Mouse (Mus musculus): ENCODE data around the gene Sh3bp5. TPM values are rescaled to one million over a fixed set of nuclear protein-coding genes. Genes with fewer than 3 reads are reported as not detected.

Gene Sh3bp5
- polyA plus RNA-seq, 1 experiment from 2014 or later: 17.3 TPM

DNA sequence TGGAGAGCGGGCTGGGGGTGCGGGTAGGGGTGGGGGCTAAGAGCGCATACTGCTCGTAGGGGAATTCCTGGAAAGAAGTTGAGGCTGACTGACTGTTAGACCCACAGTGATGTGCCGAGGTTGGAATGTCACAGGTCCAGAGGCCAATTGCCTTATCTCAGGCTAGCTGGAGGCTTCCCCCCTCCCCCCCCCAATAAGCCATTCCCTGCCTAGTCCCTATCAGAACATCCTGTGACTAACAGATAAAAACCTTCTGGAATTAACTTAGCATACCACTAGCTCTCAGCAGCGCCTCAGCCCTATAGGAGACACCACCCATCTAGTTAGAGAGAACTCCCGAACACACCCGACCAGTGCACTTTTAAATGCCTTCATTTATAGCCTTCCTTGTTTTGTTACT is 31.9 kb downstream of the Sh3bp5 start:
- no peaks in the 10 kb centered on the region for H3K9me3 ChIP-seq (replicated peaks)
- no peak overlapping the region for H3K4me3 ChIP-seq
- 69% methylated on average over 8 of the region's 8 CpGs for WGBS
- H3K4me1 ChIP-seq: peaks cover 16% of the 10 kb centered on the region
- no peaks in the 10 kb centered on the region for H3K36me3 ChIP-seq
- DNase-seq (ENCODE audit: low spot score): no peak
- no peak overlapping the region for H3K27ac ChIP-seq (replicated peaks)
- no peaks in the 10 kb centered on the region for H3K27me3 ChIP-seq (ENCODE audit: low read depth, poor library complexity, severe bottlenecking)

DNA sequence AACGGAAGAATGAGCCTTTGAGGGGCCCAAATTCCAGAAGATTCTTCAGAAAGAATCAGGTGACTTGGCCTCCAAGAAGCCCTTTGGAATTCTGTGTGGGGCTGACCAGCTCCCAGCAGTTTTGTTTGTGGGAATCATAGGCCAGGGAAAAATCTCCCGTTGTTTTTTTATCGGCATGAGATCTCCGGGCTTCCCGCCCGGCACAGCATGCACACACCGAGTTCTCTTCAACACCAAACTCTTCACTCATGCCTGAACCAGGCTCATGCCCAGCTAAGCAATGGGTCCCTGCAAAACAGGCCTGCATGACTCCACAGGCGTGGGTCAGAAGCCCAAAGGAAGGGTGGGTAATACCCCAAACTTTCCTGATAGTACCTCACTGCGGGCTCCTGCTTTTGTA is 32.3 kb downstream of the Sh3bp5 start:
- Histone ChIP-seq H3K36me3 (no peaks in the 10 kb centered on the region), H3K4me1 (peaks cover 16% of the 10 kb centered on the region), H3K27ac (replicated peaks) (no peak overlapping the region), H3K27me3 (ENCODE audit: low read depth, poor library complexity, severe bottlenecking) (no peaks in the 10 kb centered on the region), H3K9me3 (replicated peaks) (no peaks in the 10 kb centered on the region), H3K4me3 (no peak overlapping the region)
- no peak for DNase-seq (ENCODE audit: low spot score)
- WGBS: 79% methylated on average over 9 of the region's 9 CpGs

DNA sequence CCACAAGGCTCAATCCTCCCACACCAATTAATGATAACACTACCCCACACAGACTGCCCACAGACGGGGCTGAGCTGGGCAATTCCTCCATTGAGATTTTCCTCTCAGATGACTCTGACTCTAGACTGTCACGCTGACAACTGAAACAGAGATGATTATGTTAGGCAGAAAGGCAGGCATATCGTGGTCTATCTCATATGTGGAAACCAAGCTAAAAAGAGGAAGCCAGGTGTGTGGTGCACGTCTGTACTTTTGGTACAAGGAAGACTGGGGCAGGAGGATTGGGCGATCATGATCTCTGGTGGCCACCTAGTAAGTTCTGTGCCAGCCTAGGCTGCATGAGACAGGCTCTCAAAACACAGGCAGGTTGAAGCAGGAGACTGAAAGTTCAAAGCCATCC is 33.2 kb downstream of the Sh3bp5 start:
- Histone ChIP-seq H3K27me3 (ENCODE audit: low read depth, poor library complexity, severe bottlenecking) (no peaks in the 10 kb centered on the region), H3K36me3 (no peaks in the 10 kb centered on the region), H3K27ac (replicated peaks) (no peak overlapping the region), H3K4me3 (no peak overlapping the region), H3K9me3 (replicated peaks) (no peaks in the 10 kb centered on the region), H3K4me1 (peaks cover 7% of the 10 kb centered on the region)
- DNase-seq (ENCODE audit: low spot score): no peak
- 84% methylated on average over 5 of the region's 5 CpGs for WGBS

DNA sequence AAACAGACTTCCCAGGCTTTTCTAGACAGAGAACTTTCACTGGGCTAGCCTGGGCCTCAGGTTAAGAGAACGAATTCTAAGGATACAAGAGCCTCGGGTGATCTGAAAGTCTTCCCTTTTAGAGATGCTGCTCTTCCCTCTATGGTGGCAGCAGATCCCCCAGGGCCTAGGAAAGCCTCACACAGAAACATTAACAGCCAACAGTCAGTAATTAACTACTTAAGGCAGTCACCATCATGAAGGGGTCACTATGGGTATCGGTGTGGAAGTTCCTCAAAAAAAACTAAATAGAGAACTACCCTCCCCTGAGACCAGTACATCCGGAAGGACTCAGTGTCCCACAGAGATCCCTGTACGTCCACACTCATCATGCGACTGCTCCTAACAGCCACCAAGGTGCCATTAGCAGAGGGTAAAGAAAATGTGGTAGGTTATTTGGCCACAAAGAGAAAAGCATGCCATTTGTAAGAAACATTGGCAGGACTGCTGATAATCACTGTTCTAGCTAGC is 33.9 kb downstream of the Sh3bp5 start:
- Histone ChIP-seq H3K27me3 (ENCODE audit: low read depth, poor library complexity, severe bottlenecking) (no peaks in the 10 kb centered on the region), H3K9me3 (replicated peaks) (no peaks in the 10 kb centered on the region), H3K4me1 (peaks cover 4% of the 10 kb centered on the region; the same call in 1 of the 2 replicates), H3K4me3 (no peak overlapping the region), H3K36me3 (no peaks in the 10 kb centered on the region), H3K27ac (replicated peaks) (no peak overlapping the region)
- DNase-seq (ENCODE audit: low spot score): no peak
- WGBS: 81% methylated on average over 6 of the region's 6 CpGs

DNA sequence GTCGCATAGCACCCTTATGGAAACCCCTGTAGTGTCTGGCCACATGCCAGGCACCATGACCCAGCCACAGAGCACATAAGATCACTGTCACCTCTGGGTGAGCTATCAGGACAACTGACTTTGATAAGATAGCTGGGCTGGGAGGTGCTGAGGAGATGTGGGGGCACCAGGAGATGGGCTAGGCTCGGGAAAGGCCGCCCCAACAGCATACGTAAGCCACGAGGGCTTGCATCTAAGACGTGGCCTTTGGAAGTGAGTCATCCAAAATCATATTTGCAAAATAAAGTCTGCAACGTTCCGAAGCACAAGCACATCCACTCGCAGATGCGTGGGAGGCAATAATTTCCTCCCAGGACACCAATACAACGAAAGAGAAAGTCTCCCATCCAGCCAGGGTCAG is 35.0 kb downstream of the Sh3bp5 start:
- no peak for DNase-seq (ENCODE audit: low spot score)
- Histone ChIP-seq H3K9me3 (replicated peaks) (no peaks in the 10 kb centered on the region), H3K27ac (replicated peaks) (no peak overlapping the region), H3K27me3 (ENCODE audit: low read depth, poor library complexity, severe bottlenecking) (no peaks in the 10 kb centered on the region), H3K4me1 (no peaks in the 10 kb centered on the region; the same call in 1 of the 2 replicates), H3K4me3 (no peak overlapping the region), H3K36me3 (no peaks in the 10 kb centered on the region)
- WGBS: 93% methylated on average over 11 of the region's 11 CpGs

DNA sequence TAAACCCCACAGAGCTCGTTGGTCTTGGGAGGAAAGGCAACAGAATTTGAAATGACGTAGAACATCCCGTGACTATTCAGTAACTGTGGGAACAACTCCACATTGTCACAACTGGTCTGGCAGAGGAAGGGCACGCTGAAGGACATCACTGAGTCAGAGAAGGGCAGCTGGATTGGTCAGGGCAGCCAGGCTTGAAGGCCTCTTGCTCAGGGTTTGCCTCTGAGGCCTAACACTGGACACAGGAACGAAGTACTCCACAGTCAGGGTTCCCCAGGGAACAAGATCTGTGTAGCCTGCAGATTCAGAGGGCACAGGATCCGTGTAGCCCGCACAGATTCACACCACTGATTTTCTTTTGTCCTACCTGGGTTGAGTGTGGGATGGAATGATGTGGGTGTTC is 35.6 kb downstream of the Sh3bp5 start:
- Histone ChIP-seq H3K4me3 (no peak overlapping the region), H3K36me3 (peaks cover under 1% of the 10 kb centered on the region; the same call in 1 of the 2 replicates), H3K27ac (replicated peaks) (no peak overlapping the region), H3K9me3 (replicated peaks) (0 out of 2 replicates have a peak, but pooled peaks cover 2% of the 10 kb centered on the region), H3K4me1 (no peaks in the 10 kb centered on the region; the same call in 1 of the 2 replicates), H3K27me3 (ENCODE audit: low read depth, poor library complexity, severe bottlenecking) (no peaks in the 10 kb centered on the region)
- no peak for DNase-seq (ENCODE audit: low spot score)
- WGBS: 86% methylated on average over 7 of the region's 7 CpGs

DNA sequence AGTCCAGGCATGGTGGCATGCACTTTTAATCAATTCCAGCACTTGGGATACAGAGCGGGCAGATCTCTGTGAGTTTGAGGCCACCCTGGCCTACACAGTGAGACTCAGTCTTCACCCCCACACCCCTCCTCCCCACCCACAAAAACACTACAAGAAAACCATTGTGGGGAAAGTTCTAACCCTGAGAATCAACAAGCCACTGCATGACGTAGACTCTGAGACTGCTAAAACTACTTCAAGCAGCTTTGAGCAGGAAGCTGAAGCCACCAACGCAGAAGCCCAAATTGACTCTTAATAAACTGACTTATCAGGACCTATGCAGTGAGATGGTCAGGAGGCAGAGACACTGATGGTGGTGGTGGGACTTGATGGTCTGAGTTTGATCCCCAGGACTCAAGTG is 36.6 kb downstream of the Sh3bp5 start:
- no peaks in the 10 kb centered on the region for H3K27me3 ChIP-seq (ENCODE audit: low read depth, poor library complexity, severe bottlenecking)
- 77% methylated on average over 3 of the region's 3 CpGs for WGBS
- H3K27ac ChIP-seq (replicated peaks): no peak overlapping the region
- DNase-seq (ENCODE audit: low spot score): no peak
- no peak overlapping the region for H3K4me3 ChIP-seq
- H3K36me3 ChIP-seq: peaks cover 4% of the 10 kb centered on the region; the same call in 1 of the 2 replicates
- no peaks in the 10 kb centered on the region; the same call in 1 of the 2 replicates for H3K4me1 ChIP-seq
- 0 out of 2 replicates have a peak, but pooled peaks cover 6% of the 10 kb centered on the region for H3K9me3 ChIP-seq (replicated peaks)

DNA sequence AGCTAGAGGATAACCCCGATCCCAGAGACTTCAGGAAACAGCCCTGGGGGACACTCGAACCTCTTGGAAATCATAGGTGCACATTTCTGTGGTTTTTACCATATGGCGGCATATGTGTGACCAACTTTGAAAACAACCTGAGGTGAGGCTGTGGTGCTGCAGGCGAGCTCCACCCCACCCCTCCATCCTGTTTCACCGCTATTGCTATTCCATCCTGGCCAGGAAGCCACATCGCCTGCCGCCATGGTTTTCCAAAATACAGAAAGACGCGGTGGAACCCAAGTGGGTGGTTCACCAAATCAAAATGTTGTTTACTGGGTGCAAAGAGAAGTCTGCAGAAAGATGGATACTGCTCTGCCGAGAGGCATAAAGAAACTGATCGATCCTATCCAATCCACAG is 37.1 kb downstream of the Sh3bp5 start:
- DNase-seq (ENCODE audit: low spot score): no peak
- 89% methylated on average over 11 of the region's 11 CpGs for WGBS
- no peak overlapping the region for H3K4me3 ChIP-seq
- 0 out of 2 replicates have a peak, but pooled peaks cover 6% of the 10 kb centered on the region for H3K9me3 ChIP-seq (replicated peaks)
- H3K4me1 ChIP-seq: no peaks in the 10 kb centered on the region; the same call in 1 of the 2 replicates
- H3K27me3 ChIP-seq (ENCODE audit: low read depth, poor library complexity, severe bottlenecking): no peaks in the 10 kb centered on the region
- peaks cover 4% of the 10 kb centered on the region; the same call in 1 of the 2 replicates for H3K36me3 ChIP-seq
- H3K27ac ChIP-seq (replicated peaks): no peak overlapping the region

DNA sequence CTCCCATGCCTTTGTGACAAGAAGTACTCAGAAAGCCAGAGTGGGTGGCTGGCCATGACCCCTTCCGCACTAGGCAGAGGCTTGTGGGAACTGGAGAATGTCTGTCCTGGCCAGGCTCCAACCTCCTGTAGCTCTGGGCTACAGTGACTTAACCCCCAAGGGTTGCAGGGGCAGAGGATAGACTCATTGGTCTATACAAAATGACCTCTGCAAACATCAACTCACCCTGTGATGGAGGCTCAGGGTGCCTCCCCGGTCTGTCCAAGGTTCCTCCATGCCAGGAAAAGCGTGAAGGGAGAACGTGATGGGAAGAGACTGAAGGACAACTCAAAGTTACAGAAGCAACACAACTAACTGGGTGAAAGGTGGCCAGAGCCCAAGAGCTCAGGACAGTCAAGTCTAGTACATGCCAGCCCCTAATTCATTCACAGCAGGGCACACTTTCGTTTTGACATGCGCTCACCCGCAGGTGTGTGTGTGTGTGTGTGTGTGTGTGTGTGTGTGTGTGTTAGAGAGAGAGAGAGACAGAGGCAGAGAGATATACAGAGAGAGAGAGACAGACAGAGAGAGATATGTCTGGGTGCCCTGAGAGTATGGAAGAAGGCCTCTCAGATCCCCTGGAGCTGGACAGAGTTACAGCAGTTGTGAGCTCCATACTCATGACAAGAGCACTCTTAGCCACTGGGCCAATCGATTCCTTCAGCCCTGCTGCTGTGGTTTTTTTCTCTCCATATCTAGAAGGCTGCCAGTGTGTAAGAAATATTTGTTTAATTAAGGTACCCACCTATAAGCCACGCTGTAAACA is 37.9 kb downstream of the Sh3bp5 start:
- no peak for DNase-seq (ENCODE audit: low spot score)
- Histone ChIP-seq H3K9me3 (replicated peaks) (0 out of 2 replicates have a peak, but pooled peaks cover 6% of the 10 kb centered on the region), H3K4me3 (no peak overlapping the region), H3K27me3 (ENCODE audit: low read depth, poor library complexity, severe bottlenecking) (no peaks in the 10 kb centered on the region), H3K4me1 (no peaks in the 10 kb centered on the region; the same call in 1 of the 2 replicates), H3K27ac (replicated peaks) (no peak overlapping the region), H3K36me3 (peaks cover 4% of the 10 kb centered on the region; the same call in 1 of the 2 replicates)
- WGBS: 93% methylated on average over 9 of the region's 9 CpGs

DNA sequence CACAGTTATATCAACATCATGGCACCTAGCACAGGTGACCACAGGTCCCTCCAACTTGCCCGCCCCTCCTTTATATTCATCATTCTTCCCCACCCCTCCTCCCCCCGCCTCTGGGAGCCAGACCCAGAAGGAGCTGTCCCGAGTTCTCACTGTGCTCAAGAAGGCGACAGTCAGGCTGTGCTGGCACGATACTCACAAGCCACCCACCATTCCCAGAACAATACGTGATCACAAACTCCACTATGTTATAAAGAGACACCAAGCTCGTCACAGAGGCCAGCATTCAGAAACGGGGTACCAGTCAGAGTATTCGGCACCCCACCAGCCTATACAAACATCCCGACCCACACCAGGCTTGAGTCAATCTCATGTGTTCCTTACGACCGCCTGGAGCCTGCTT is 38.5 kb downstream of the Sh3bp5 start:
- no peak for DNase-seq (ENCODE audit: low spot score)
- WGBS: 84% methylated on average over 12 of the region's 12 CpGs
- H3K27ac ChIP-seq (replicated peaks): no peak overlapping the region

DNA sequence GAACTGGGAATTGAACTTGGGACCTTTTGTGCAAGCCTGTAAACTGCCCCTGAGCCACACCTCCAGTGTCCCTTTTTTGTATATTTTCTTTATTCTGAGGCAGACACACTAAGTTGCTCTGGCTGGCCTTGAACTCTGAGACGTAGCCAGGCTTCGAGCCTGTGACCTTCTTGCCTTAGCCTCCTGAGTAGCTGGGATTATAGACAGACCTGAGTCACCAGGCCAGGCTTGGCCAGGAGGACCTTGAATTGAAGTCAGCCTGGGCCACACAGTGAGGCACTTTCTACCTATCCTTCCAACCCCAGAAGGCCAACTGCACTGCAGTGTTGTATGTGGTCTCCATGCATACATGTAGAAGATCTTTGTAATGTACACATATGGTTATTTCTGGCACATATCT is 39.5 kb downstream of the Sh3bp5 start:
- peaks cover 4% of the 10 kb centered on the region; the same call in 1 of the 2 replicates for H3K36me3 ChIP-seq
- DNase-seq (ENCODE audit: low spot score): no peak
- WGBS: 90% methylated on average over 2 of the region's 2 CpGs
- no peak overlapping the region for H3K4me3 ChIP-seq
- H3K4me1 ChIP-seq: no peaks in the 10 kb centered on the region; the same call in 1 of the 2 replicates
- 0 out of 2 replicates have a peak, but pooled peaks cover 6% of the 10 kb centered on the region for H3K9me3 ChIP-seq (replicated peaks)
- H3K27me3 ChIP-seq (ENCODE audit: low read depth, poor library complexity, severe bottlenecking): no peaks in the 10 kb centered on the region
- H3K27ac ChIP-seq (replicated peaks): no peak overlapping the region

More for the DNA sequence above, 38.5 kb downstream of the Sh3bp5 start:
- Histone ChIP-seq H3K9me3 (replicated peaks) (0 out of 2 replicates have a peak, but pooled peaks cover 6% of the 10 kb centered on the region), H3K27me3 (ENCODE audit: low read depth, poor library complexity, severe bottlenecking) (no peaks in the 10 kb centered on the region), H3K4me3 (no peak overlapping the region), H3K4me1 (no peaks in the 10 kb centered on the region; the same call in 1 of the 2 replicates), H3K36me3 (peaks cover 4% of the 10 kb centered on the region; the same call in 1 of the 2 replicates)

DNA sequence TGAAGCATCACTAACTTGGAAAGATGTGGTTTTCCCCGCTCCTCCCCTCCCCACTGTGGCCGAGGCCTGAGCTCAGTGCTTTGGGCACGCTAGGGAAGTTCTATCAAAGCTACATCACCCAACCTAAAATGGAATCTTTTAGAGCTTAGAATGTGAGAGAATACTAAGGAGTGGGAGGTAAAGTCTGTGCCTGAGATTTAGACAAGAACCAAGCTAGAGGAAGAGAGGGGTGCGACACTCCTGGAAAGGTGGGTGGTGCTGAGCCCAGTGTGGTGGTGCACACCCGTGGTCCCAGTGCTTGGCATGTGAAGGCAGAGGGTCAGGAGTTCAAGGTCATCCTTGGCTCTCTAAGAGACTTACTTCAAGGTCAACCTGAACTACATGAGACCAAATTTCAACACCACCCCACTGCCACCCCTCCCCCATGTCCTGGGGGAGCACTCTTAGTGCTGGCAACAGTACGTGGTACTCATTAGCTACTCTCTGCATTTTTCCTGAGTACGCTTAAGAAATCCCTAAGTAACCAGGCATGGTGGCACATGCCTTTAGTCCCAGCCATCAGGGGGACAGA is 40.2 kb downstream of the Sh3bp5 start:
- no peak for DNase-seq (ENCODE audit: low spot score)
- Histone ChIP-seq H3K36me3 (peaks cover 4% of the 10 kb centered on the region; the same call in 1 of the 2 replicates), H3K27me3 (ENCODE audit: low read depth, poor library complexity, severe bottlenecking) (no peaks in the 10 kb centered on the region), H3K4me3 (no peak overlapping the region), H3K4me1 (no peaks in the 10 kb centered on the region; the same call in 1 of the 2 replicates), H3K9me3 (replicated peaks) (0 out of 2 replicates have a peak, but pooled peaks cover 6% of the 10 kb centered on the region), H3K27ac (replicated peaks) (no peak overlapping the region)
- WGBS: 95% methylated on average over 7 of the region's 7 CpGs
